Mouse (Mus musculus) lung, postnatal 14 days (tissue): ENCODE data around the gene Chfr.

ENCODE experiments used
- DNase-seq: peaks from one replicate; pipeline ENCODE4 v3.0.0; 2021

The Chfr gene

GRCm38 (mm10) chr5:110135293-110136086, at the start of gene Chfr:
Gene Chfr (plus strand): TSS chr5:110135842.
- peak; percentile 99 for DNase-seq

- no peak for DNase-seq
Observed at GRCm38 (mm10) chr5:110086161-110086866, 49.3 kb upstream of the Chfr start.

- no peak for DNase-seq
Observed at GRCm38 (mm10) chr5:110091546-110091945, 44.1 kb upstream of the Chfr start.

GRCm38 (mm10) chr5:110094030-110094846, 41.4 kb upstream of the Chfr start, which contains the start of gene Gm35315:
Gene Gm35315 (minus strand): TSS chr5:110094420.
- peak; percentile 85 for DNase-seq

- no peak for DNase-seq
Observed at GRCm38 (mm10) chr5:110094847-110095213, 40.8 kb upstream of the Chfr start.

GRCm38 (mm10) chr5:110098991-110099477, 36.6 kb upstream of the Chfr start:
- no peak for DNase-seq

- DNase-seq = no peak
Observed at GRCm38 (mm10) chr5:110099656-110100580, 35.7 kb upstream of the Chfr start, which contains the start of gene Plcxd1. Gene Plcxd1 (plus strand): TSS chr5:110099969.

GRCm38 (mm10) chr5:110100921-110101631, 34.6 kb upstream of the Chfr start:
- no peak for DNase-seq

- DNase-seq = no peak
Observed at GRCm38 (mm10) chr5:110101716-110102347, 33.8 kb upstream of the Chfr start.

GRCm38 (mm10) chr5:110102429-110102828, 33.2 kb upstream of the Chfr start:
- DNase-seq = no peak

GRCm38 (mm10) chr5:110102853-110103625, 32.6 kb upstream of the Chfr start:
- no peak for DNase-seq

GRCm38 (mm10) chr5:110103901-110104615, 31.6 kb upstream of the Chfr start:
- DNase-seq = no peak

- DNase-seq = no peak
Observed at GRCm38 (mm10) chr5:110104616-110105380, 30.8 kb upstream of the Chfr start.

GRCm38 (mm10) chr5:110106140-110106871, 29.3 kb upstream of the Chfr start:
- DNase-seq = no peak

- no peak for DNase-seq
Observed at GRCm38 (mm10) chr5:110106901-110107564, 28.6 kb upstream of the Chfr start.

- DNase-seq = peak; percentile 97
Observed at GRCm38 (mm10) chr5:110107581-110108304, 27.9 kb upstream of the Chfr start, which contains the start of gene Gtpbp6. Gene Gtpbp6 (minus strand): TSS chr5:110108197.
